Mouse (Mus musculus): ENCODE measurements around the gene Ankrd31. TPM values are rescaled to one million over a fixed set of nuclear protein-coding genes. Genes with fewer than 3 reads are reported as not detected.
"Not testable (repeated sequence)": the region's sequence is repeated elsewhere in the genome, so short reads cannot be mapped to it uniquely, and the experiment has no call there.

Ankrd31 gene
- total and polyA plus RNA-seq, 3 experiments, result not detected

DNA sequence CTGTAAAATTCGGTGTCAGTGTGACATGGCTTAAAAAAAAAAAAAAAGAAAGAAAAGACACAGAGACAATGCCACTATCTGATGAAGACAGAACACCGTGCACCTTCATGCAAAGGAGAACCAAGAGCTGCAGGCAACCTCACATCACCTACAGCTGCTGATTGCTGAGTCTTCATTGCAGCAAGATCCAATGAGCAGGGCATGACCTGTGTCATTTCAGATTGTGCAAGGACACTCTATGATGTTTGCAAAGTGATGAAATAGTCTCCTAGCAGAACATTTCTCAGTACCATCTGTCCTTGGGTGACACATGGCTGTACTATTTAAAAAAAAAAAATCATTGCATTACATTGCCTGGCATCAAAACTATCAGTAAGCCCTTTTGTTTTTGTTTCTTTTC lies 5.2 kb upstream of the Ankrd31 start:
- 67% methylated on average over 2 of the region's 2 CpGs for WGBS
- no peak for DNase-seq
- Histone ChIP-seq H3K79me2 (replicated peaks; ENCODE audit: control insufficient read depth, insufficient read depth, low read length) (no peaks in the 10 kb centered on the region), H3K4me1 (ENCODE audit: control insufficient read depth, insufficient read depth, low read length) (no peaks in the 10 kb centered on the region), H3K9ac (ENCODE audit: low read depth, low read length) (no peak overlapping the region), H3K27me3 (ENCODE audit: control insufficient read depth, insufficient read depth, low read length) (no peaks in the 10 kb centered on the region), H3K36me3 (ENCODE audit: control insufficient read depth, insufficient read depth, low read length) (no peaks in the 10 kb centered on the region), H3K4me3 (no peak overlapping the region), H3K27ac (no peak overlapping the region)
- TF ChIP-seq EP300 (IDR thresholded peaks at IDR 0.05; ENCODE audit: insufficient read depth, low read depth, low read length) (no peak), POLR2A (IDR thresholded peaks at IDR 0.05; ENCODE audit: insufficient read depth, low read depth, low read length) (no peak), CTCF (IDR thresholded peaks at IDR 0.05) (no peak)
- intact Hi-C loops (cut with DNase I), result no loop called here

- Histone ChIP-seq H3K27me3 (ENCODE audit: control insufficient read depth, insufficient read depth, low read length) (no peaks in the 10 kb centered on the region), H3K4me3 (no peak overlapping the region), H3K4me1 (ENCODE audit: control insufficient read depth, insufficient read depth, low read length) (no peaks in the 10 kb centered on the region), H3K9ac (ENCODE audit: low read depth, low read length) (no peak overlapping the region), H3K36me3 (ENCODE audit: control insufficient read depth, insufficient read depth, low read length) (no peaks in the 10 kb centered on the region), H3K27ac (no peak overlapping the region), H3K79me2 (replicated peaks; ENCODE audit: control insufficient read depth, insufficient read depth, low read length) (no peaks in the 10 kb centered on the region)
- TF ChIP-seq POLR2A (IDR thresholded peaks at IDR 0.05; ENCODE audit: insufficient read depth, low read depth, low read length), result no peak
- TF ChIP-seq CTCF (IDR thresholded peaks at IDR 0.05), result no peak
- no peak for TF ChIP-seq EP300 (IDR thresholded peaks at IDR 0.05; ENCODE audit: insufficient read depth, low read depth, low read length)
- DNase-seq, result no peak
- WGBS, result 23% methylated on average over 6 of the region's 6 CpGs
- intact Hi-C loops (cut with DNase I), result no loop called here
These were observed 2.0 kb upstream of the Ankrd31 start for GRCm38 (mm10) chr13:96746055-96746454.

DNA sequence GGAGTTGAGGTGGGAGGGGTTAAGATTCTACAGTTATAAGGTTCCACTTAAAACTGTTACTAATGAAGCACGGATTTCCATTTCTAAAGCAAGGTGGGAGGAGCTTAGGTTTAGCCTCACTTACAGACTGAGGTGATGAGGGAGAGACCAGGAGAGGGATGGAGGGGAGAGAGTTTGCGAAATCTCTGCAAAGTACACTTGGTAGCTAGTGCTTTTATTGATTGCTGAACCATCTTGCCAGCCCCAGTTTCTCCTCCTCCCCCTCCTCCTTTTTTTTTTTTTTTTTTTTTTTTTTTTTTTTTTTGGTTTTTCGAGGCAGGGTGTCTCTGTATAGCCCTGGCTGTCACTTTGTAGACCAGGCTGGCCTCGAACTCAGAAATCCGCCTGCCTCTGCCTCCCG lies 1.8 kb downstream of the Ankrd31 start:
- no peaks in the 10 kb centered on the region for H3K27me3 ChIP-seq (ENCODE audit: control insufficient read depth, insufficient read depth, low read length)
- intact Hi-C loops (cut with DNase I), result no loop called here
- H3K4me1 ChIP-seq (ENCODE audit: control insufficient read depth, insufficient read depth, low read length), result no peaks in the 10 kb centered on the region
- DNase-seq, result no peak
- no peak overlapping the region for H3K4me3 ChIP-seq
- no peaks in the 10 kb centered on the region for H3K36me3 ChIP-seq (ENCODE audit: control insufficient read depth, insufficient read depth, low read length)
- H3K27ac ChIP-seq, result no peak overlapping the region
- TF ChIP-seq CTCF (IDR thresholded peaks at IDR 0.05), result no peak
- no peak for TF ChIP-seq EP300 (IDR thresholded peaks at IDR 0.05; ENCODE audit: insufficient read depth, low read depth, low read length)
- no peak for TF ChIP-seq POLR2A (IDR thresholded peaks at IDR 0.05; ENCODE audit: insufficient read depth, low read depth, low read length)
- no peaks in the 10 kb centered on the region for H3K79me2 ChIP-seq (replicated peaks; ENCODE audit: control insufficient read depth, insufficient read depth, low read length)
- H3K9ac ChIP-seq (ENCODE audit: low read depth, low read length), result no peak overlapping the region
- 78% methylated on average over 6 of the region's 6 CpGs for WGBS

DNA sequence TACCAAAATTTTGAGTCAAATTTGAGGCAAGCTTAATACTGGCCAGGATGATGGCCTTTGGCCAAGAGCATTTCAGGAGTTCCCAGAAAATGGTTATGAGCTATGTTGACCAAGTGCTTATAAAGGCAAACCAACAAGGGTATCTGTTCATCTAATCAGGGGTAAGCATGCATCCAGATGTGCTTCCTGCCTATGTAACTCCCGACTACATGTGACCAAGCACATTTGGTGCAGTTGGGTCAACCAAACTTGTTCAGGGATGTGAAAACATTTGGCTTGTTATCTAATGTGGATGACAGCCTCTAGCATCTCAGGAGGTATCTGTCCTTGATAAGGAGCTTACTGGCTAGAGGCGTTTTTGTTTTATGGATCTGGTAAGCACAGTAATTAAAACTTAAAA lies 12.8 kb downstream of the Ankrd31 start:
- no peaks in the 10 kb centered on the region for H3K4me1 ChIP-seq (ENCODE audit: control insufficient read depth, insufficient read depth, low read length)
- no peaks in the 10 kb centered on the region for H3K79me2 ChIP-seq (replicated peaks; ENCODE audit: control insufficient read depth, insufficient read depth, low read length)
- intact Hi-C loops (cut with DNase I), result no loop called here
- no peaks in the 10 kb centered on the region for H3K27me3 ChIP-seq (ENCODE audit: control insufficient read depth, insufficient read depth, low read length)
- H3K9ac ChIP-seq (ENCODE audit: low read depth, low read length), result no peak overlapping the region
- TF ChIP-seq POLR2A (IDR thresholded peaks at IDR 0.05; ENCODE audit: insufficient read depth, low read depth, low read length) (no peak), CTCF (IDR thresholded peaks at IDR 0.05) (no peak), EP300 (IDR thresholded peaks at IDR 0.05; ENCODE audit: insufficient read depth, low read depth, low read length) (no peak)
- no peak overlapping the region for H3K27ac ChIP-seq
- DNase-seq, result no peak
- H3K36me3 ChIP-seq (ENCODE audit: control insufficient read depth, insufficient read depth, low read length), result no peaks in the 10 kb centered on the region
- WGBS, result 37% methylated on average over 2 of the region's 2 CpGs
- H3K4me3 ChIP-seq, result no peak overlapping the region

DNA sequence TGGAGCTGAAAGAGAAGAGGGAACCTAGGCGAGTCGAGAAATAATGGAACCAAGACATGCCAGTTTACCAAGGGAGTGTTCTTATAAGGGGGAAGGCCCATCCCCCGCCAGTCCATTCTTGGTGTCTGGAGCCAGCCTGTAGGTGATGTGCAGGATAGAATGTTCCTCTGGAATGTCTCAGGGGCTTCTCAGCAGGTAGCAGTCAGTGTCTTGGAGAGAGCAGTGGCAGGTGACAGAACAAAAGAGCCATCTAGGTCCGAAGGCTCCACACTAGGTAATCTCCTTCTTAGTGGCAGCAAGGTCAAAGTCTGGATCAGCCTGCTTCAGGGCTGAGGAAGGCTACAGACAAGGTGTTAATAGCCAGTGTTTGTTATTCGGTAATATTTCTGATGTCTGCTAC lies 38.0 kb downstream of the Ankrd31 start:
- H3K4me1 ChIP-seq (ENCODE audit: control insufficient read depth, insufficient read depth, low read length); H3K27me3 ChIP-seq (ENCODE audit: control insufficient read depth, insufficient read depth, low read length); H3K36me3 ChIP-seq (ENCODE audit: control insufficient read depth, insufficient read depth, low read length); H3K27ac ChIP-seq; H3K9ac ChIP-seq (ENCODE audit: low read depth, low read length); intact Hi-C loops (cut with DNase I); DNase-seq; H3K79me2 ChIP-seq (replicated peaks; ENCODE audit: control insufficient read depth, insufficient read depth, low read length); H3K4me3 ChIP-seq: not testable (repeated sequence)
- 81% methylated on average over 5 of the region's 5 CpGs for WGBS

GRCm38 (mm10) chr13:96793451-96793850 lies 45.4 kb downstream of the Ankrd31 start:
- no peak overlapping the region for H3K9ac ChIP-seq (ENCODE audit: low read depth, low read length)
- intact Hi-C loops (cut with DNase I), result no loop called here
- no peaks in the 10 kb centered on the region for H3K4me1 ChIP-seq (ENCODE audit: control insufficient read depth, insufficient read depth, low read length)
- no peaks in the 10 kb centered on the region for H3K27me3 ChIP-seq (ENCODE audit: control insufficient read depth, insufficient read depth, low read length)
- 71% methylated on average over 2 of the region's 2 CpGs for WGBS
- no peaks in the 10 kb centered on the region for H3K36me3 ChIP-seq (ENCODE audit: control insufficient read depth, insufficient read depth, low read length)
- no peak for DNase-seq
- TF ChIP-seq POLR2A (IDR thresholded peaks at IDR 0.05; ENCODE audit: insufficient read depth, low read depth, low read length) (no peak), EP300 (IDR thresholded peaks at IDR 0.05; ENCODE audit: insufficient read depth, low read depth, low read length) (no peak), CTCF (IDR thresholded peaks at IDR 0.05) (no peak)
- no peak overlapping the region for H3K27ac ChIP-seq
- H3K4me3 ChIP-seq, result no peak overlapping the region
- H3K79me2 ChIP-seq (replicated peaks; ENCODE audit: control insufficient read depth, insufficient read depth, low read length), result no peaks in the 10 kb centered on the region

Measured in heart, adult 2 months (tissue).